Mouse (Mus musculus) liver, adult (tissue): Measurements from ENCODE around the gene Txndc2.

Source experiments
- GATA4 ChIP-seq: IDR thresholded peaks from 2 replicates; pipeline ENCODE4 v1.6.1; 2014; ENCODE audit warnings: mild to moderate bottlenecking, low read length; ENCODE audit not compliant: insufficient replicate concordance

The Txndc2 gene

DNA sequence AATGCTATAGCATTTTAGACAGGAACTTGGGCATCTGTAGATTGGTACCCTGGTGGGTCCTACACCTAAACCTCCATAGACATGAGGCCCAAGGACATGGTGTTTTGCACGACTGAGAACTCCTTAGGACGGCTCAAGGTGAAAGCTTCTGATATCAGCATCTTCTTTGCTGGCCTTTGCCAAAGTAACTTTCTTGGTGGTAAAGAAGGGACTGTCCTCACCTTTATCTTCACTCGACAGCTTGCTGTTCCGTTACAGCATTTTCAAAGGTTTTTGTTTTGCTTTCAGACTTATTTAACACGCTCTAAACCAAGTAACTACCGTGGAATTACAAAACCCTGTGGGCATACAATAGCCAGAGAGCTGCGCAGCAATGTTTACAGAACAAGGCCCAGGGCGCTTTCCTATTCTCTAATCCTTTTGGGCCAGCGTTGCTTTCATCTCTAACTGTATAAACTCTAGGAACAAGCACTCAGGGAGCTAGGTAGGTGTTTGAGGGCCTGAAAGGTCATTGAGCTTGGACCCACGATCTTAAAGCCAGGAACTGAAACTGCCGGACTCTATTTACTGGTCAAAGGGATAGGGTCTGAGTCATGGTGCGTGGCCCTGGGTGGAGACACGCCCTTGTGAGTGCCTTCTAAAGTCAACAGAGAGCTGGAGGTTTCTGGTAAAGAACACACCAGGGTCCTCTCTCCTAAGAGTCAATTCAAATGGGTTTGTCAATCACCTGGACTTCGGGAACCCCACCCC is 21.5 kb upstream of the Txndc2 start:
- no peak for TF ChIP-seq GATA4

DNA sequence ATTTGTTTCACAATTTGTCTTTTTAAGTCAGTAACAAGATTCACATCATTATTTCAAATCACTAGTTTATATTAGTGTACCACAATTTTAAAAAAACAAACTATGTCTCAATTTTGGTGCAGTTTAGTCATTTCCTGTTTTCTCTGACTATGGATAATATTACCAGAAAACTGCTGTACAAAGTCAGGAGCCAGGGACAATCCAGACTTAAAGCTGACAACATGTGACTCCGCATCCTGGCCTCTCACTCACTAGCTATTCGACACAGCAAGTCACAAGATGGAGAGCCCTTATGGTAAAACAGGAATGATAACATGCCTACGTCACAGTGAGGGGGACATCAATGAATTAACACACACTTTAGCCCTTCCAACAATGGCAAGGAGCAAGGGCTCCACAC is 20.7 kb upstream of the Txndc2 start:
- TF ChIP-seq GATA4 = no peak

DNA sequence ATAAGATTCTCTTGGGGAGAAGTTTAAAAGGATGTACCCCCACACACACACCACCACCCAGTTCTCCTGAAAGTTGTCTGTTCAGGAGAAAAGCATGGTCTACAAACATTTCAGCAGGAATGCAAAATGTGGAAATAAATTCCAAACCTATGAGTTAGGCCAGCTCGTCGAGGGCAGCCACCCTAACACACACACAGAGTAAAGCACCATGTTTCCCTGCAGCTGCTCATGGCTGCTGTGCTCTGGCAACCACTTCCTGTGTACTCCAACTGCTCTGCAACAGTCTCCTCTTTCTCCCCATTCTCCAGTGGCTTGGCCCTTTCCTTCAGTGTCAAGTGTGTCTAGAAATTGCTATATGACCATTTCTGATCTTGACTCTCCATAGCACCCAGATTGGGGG is 16.4 kb upstream of the Txndc2 start:
- no peak for TF ChIP-seq GATA4

DNA sequence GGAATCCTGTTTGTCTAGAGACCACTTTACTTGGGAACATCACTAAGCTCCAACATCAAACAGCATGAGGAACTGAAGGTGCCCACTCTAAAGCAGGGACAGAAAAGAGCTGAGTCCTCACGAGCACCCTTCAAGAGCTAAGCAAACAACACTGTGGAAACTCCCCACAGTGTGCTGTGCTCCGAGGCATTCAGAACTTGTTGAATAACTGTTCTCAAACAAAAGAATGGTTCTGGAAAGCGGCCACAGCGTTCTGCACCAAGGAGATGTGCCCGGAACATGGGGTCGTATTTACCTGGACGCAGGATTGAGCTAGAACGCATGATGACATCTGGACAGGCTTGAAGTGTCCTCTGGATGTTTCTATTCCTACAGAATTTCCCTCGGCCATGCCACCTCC is 16.0 kb upstream of the Txndc2 start:
- no peak for TF ChIP-seq GATA4

DNA sequence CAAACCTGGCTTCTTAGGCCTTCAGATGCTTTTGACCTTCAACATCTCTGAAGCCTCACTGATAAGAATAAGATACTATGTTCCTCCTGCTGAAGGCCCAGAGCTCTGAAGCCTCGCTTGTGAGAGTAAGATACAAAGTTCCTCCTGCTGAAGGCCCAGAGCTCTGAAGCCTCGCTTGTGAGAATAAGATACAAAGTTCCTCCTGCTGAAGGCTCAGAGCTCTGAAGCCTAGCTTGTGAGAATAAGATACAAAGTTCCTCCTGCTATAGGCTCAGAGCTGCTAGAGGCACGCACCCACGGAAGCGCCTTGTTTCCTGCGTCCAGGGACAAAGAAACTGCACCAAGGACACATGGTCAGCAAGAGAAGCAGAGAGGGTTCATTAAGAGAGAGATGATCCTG is 14.8 kb upstream of the Txndc2 start:
- no peak for TF ChIP-seq GATA4

DNA sequence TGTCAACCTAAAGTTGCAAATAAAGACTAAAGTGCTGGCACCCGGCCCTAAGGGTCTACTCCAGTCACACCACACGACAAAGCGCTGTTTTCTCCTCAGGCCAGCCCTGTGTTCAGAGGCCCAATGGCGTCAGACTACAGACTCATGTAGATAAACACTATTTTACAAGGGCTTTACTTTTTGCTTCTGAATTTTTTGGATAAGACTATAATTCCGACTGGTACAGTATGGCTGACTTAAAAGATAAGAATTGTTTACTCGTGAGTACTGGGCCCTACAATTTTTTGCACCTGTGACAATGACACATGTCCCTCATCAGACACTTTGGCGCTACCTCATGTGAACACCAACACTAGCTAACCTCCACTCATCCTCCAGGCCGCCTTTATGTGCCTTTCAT is 14.1 kb upstream of the Txndc2 start:
- TF ChIP-seq GATA4 = no peak

DNA sequence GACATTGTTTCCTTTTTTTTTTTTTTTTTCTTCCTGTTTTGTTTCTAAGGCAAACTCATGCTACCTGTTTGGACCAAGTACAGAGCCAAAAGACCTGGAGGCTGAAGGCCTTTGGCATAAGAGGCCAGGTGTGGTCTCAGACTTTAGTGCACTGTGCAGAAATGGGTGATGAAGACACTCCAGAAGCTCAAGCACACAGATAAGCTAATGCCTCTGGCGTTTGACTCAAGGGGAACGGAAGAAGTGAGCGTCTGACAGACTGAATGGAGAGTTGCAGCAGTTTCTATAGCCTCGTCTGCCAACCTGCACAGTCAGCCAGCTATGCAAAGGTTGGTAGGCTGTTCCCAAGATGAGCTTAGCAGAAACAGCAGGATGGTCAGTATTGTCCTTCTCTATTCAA is 13.6 kb upstream of the Txndc2 start:
- no peak for TF ChIP-seq GATA4

DNA sequence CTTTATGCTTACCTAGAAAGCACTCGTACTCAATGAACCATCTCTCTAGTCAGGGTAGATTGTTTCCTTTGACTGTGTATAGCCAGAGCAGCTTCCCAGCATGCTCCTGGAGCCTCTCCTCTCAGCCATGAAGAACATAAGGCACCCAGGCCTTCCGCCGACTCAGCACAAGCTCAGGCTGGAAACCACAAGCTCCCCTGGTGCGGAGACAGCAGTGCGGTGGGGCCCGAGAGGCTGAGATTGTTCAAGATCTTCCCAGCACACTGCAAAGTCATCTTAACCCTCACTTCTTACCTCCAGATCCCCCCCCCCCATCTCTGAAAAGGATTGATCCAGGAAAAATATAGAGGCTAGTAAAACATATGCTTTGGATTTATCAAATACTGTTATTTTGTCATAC is 8.6 kb upstream of the Txndc2 start:
- TF ChIP-seq GATA4 = no peak

DNA sequence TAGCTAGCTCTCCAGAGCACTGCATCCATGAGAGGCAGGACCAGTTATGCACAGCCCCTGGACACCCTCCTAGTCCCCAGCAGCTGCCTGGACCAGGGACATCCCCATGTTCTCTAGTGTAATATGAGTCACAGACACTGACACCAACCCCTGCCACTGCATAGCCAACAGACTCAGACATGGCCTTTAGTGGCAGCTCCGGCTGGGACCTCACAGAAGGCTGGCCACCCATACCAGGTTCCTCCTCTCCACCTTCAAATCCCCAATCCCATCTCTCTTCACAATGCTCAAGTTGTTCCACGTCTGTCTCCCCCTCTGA is 7.2 kb upstream of the Txndc2 start:
- TF ChIP-seq GATA4 = no peak

DNA sequence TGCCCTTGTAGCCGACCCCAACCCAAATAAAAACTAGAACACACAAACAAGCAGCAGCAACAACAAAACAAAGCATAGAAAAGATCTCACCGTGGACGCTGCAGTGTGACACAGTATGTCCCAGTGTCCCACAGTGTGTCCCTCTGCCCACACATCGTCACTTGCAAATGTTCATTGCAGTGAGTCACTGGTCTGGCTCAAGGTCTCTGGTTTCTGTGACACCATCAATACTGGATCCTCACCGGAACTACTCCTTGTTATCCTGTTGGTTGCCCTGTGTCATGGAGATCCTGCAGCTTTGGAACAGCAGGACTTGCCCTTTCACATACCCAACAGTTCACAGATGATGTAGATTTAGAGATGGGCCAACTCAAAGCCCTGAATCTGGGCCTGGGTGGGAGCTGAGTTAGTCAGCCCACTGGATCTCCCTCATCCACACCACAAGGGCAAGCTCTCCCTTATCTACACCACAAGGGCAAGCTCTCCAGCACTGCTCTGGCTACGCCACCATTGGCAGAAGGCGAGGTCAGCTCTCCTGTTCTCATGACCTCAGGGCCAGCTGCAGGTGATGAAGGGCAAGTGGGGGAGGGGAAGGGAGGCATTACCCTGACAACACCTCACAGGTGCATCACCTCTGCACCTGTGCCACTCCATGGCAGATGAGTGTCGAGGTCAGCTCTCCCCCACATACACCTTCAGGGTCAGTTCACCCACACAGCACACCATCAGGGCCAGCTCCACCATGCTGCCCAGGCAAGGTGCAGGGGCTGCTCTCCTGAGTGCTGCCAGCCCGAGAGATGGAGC is 6.6 kb upstream of the Txndc2 start:
- TF ChIP-seq GATA4 = no peak

DNA sequence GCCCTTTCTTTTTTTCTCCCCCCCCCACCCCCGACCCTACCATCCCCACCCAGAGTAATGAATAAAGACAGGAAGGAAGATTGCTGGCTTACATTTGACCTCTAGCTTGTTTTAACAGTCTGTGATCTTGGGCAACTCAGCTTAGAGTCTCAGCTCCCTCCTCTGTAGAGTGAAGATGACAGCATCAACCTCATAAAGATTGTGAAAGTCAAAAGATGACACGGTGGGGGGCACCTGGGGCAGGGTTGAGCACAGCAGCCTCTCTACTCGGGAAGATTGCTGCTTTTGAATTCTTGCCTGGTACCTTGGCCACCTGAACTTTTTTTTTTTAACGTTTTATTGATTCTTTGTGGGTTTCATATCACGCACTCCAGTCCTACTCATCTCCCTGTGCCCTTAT is 6.0 kb upstream of the Txndc2 start:
- no peak for TF ChIP-seq GATA4

DNA sequence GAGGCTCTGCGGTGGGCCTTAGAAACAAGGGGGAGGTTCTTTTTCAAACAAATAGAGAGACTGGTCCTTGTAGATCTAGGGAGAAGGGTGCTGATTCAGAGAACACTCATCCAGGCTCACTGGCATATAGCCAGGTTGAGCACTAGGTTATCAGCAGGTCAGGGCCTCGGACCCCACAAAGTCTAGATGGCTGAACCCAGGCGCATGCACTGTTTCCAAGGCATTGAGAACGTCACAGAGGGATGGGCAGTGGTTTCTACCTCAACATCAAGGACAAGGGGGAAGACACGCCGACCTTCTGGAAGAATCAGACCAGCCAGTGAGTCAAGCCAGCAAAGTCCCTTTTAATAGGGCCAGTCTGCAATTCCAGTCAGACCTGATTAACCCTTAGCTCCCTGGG is 5.3 kb upstream of the Txndc2 start:
- TF ChIP-seq GATA4 = no peak

DNA sequence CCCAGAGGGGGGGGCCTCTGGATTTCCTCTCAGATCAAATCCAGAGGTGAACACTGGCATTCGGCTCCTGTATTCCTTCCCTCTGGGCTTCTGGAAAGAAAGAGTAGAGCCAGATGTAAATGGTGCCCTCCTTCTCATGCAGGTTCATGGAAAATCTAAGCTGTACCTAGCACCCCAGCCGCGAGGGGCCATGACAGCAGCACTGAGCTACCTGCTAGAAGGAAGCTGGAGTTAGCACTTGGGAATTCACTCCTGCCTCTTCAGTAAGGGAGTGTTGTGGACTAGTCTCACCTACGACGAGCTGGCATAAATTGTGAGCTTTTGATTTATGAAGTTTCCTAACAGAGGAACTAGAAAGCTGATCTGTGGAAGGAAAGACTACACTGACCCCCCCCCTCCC is 1.6 kb upstream of the Txndc2 start:
- no peak for TF ChIP-seq GATA4

DNA sequence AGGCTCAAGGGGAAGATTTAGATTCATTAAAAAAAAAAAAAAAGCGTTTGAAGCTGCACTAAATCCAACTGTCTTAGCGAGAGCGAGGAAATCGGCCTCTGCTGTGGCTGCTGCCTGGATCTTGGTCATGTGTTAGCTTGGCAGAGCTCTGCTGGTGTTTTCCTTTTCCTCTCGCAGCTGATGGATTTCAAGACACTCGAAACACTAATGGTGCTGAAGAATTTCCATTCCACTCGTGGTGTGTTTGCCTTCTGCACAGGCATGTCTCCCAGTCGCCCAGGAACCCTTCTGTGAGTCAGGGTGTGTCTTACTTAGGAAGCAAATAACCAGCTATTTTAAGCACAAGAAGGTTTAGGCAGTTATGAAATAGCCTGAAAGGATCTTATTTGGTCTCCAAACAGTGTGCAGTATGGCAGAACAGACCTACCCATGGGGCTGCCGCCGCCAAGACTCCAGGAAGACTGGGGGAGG is 1.1 kb upstream of the Txndc2 start:
- TF ChIP-seq GATA4 = no peak

DNA sequence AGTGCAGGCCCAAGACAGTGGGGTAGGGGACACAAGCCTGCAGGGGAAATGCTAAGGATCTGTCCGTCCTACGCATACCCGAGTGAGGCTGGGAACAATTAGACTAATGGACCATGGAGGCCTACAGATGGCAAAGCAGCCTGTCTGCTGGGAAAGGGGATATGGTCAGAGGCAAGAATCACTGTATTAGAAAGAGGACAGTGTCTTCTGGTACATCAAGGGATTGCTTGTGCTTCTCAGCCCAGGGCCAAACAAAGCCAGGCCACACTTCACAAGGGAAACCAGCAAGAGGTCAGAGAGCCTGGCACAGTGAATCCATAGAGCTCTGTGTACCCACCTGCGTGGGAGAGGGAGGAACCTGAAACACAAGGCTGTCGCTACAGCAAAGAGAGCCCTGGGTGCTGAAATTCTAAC is 617 bp upstream of the Txndc2 start:
- no peak for TF ChIP-seq GATA4

DNA sequence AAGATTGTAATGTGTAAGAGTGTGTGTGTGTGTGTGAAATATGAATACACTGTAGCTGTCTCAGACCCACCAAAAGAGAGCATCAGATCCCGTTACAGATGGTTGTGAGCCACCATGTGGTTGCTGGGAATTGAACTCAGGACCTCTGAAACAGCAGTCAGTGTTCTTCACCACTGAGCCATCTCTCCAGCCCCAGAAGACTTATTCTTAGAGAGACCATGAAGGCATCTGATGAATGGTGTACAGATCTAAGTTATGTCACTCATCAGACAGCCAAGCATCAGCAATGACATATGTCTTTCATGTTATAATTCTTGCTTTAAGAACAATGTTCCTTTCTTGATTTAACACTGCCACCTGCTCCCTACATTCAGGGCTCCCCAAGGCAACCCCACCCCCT is 2.8 kb downstream of the Txndc2 start:
- no peak for TF ChIP-seq GATA4
